Mouse (Mus musculus) v-Abl transformed pro-B cells (cell line): ENCODE results near the gene Stk11ip.

Experiments
- in situ Hi-C, 2 experiments: fragments of 400-800 bp; cut with MboI; formaldehyde crosslinking; loops; one replicate each; pipeline ENCODE4 v1.15.1; 2025; ENCODE audit not compliant: unreplicated experiment in 2 of 2

The Stk11ip gene

DNA sequence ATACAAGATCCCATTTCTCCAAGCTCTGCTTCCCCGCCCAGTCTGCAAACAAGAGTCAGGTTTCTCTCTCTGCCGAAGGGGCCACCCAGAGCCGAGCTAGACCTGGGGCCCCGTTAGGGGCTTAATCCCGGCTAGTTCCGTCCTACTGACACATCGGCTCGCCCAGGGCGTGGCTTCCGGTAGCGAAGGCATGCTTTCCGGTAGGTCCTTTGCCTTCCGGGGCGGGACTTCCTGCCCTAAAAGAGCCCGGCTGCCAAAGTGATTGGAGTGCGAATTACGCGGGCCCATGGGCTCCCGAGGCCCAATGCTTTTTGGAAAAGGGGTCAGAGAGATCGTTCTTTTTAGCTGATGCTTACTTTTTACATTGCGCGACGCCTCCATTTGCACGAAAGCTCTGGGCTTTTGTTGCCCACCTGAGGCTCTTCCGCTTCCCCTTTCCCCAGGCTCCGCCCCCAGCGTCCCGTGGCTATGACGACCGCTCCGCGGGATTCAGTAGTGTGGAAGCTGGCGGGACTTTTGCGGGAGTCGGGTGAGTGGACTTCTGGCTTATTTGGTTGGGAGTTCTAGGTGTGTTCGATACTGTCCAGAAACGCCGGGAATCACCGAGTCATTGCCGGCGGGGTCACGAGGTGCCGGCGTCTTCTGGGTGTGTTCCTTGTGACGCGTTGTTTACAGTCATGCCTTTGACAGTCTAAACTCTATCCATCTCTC, at the start of gene Stk11ip:
TSS of gene Stk11ip (plus strand) at position 209 of the 711 bp plus-strand sequence.
- in situ Hi-C loops = loop anchor here (5.0 to 10.0 kb wide), 3 partner anchors 41 to 927 kb away; partner anchors contain the start of genes Chpf (in 1 of the 2) and Tmem198 (in 1 of the 2)

GRCm38 (mm10) chr1:75476441-75476840, 44.9 kb upstream of the Stk11ip start:
- in situ Hi-C loops = loop anchor here (5.0 kb wide), 4 partner anchors 46 to 121 kb away; partner anchors contain the start of gene Stk11ip (in 1 of the 2)

GRCm38 (mm10) chr1:75477264-75477965, 43.9 kb upstream of the Stk11ip start:
- in situ Hi-C loops = loop anchor here (5.0 kb wide), 4 partner anchors 45 to 120 kb away; partner anchors contain the start of gene Stk11ip (in 1 of the 2)

DNA sequence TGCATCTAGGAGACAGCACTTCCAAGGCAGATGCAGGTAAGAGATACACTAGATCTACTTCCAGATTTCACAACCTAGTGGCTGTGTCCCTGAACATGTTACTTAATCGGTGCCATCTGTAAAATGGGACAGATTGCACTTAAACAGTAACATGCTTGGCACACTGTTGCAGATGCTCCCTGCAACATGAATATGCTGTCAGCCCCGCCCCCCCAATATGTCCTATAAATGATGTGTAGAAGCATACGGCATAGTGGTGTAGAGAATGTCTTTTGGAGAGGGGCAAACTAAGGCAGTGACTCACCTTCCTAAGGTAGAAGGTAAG, 43.4 kb upstream of the Stk11ip start:
- in situ Hi-C loops = loop anchor here (5.0 kb wide), 4 partner anchors 44 to 119 kb away; partner anchors contain the start of gene Stk11ip (in 1 of the 2)

GRCm38 (mm10) chr1:75478497-75478896, 42.8 kb upstream of the Stk11ip start:
- in situ Hi-C loops = loop anchor here (5.0 kb wide), 4 partner anchors 44 to 119 kb away; partner anchors contain the start of gene Stk11ip (in 1 of the 2)

GRCm38 (mm10) chr1:75478916-75479634, 42.3 kb upstream of the Stk11ip start, which contains the start of the genes Chpf and Tmem198:
Gene Chpf (minus strand): TSS chr1:75479307.
Gene Tmem198 (plus strand): TSS chr1:75479532.
- in situ Hi-C loops = loop anchor here (5.0 kb wide), 4 partner anchors 43 to 118 kb away; partner anchors contain the start of gene Stk11ip (in 1 of the 2)

DNA sequence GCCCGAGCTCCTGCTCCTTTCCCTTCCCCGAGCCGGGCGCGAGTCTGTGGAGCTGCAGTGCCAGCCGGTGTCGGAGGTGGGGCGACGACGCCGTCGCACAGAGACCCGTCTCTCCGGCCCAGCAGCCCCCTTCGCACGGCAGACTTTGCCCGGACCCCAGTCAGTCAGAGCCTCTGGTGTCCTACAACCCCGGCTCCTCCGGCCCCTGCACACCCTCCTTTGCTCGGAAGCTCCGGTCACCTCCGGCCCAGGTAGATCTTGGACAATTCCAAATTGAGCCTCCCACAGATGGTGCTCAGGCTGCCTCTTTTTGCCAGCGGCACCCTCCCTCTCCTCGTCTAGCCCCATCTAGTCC, 41.7 kb upstream of the Stk11ip start:
- in situ Hi-C loops = loop anchor here (5.0 kb wide), 4 partner anchors 43 to 118 kb away; partner anchors contain the start of gene Stk11ip (in 1 of the 2)

DNA sequence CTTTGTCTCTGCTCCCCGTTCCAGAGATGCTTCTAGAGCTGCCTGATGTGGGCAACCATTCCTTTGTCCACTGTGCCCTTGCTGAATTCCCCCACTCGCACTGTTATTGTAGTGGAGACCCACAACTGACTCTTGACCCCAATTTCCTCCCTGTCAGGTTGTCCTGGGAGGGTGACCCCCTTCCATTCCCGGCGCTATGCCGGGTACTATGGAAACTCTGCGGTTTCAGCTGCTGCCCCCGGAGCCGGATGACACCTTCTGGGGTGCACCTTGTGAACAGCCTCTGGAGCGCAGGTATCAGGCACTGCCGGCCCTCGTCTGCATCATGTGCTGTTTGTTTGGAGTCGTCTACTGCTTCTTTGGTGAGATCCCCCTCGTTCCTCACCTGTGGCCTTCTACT, 41.3 kb upstream of the Stk11ip start:
- in situ Hi-C loops = loop anchor here in 1 of 2 experiments (5.0 kb wide), 1 partner anchor 37 kb away; no protein-coding TSS in a partner anchor

DNA sequence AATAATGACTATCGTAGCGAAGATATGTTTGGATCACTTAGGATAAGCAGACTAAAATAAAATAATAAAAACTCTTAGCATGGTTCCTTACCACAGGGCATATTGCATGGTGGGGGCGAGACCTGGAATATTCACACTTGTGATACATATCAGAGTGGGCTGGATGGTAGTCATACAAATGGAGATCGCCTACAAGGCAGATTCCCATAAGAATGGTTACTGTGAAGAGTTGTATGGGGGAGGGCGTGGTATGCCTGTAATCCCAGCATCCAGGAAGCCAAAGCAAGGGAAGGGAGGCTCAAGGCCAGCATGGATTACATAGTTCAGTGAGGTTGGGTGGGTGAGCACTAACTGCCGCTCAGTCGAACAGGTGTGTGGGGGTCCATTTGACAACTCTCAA, 40.6 kb upstream of the Stk11ip start:
- in situ Hi-C loops = loop anchor here in 1 of 2 experiments (5.0 kb wide), 1 partner anchor 37 kb away; no protein-coding TSS in a partner anchor

GRCm38 (mm10) chr1:75486561-75486960, 34.8 kb upstream of the Stk11ip start:
- in situ Hi-C loops = no loop called here

GRCm38 (mm10) chr1:75487040-75487404, 34.3 kb upstream of the Stk11ip start:
- in situ Hi-C loops = no loop called here

GRCm38 (mm10) chr1:75487405-75488161, 33.7 kb upstream of the Stk11ip start:
- in situ Hi-C loops = no loop called here

GRCm38 (mm10) chr1:75490785-75491551, 30.4 kb upstream of the Stk11ip start:
- in situ Hi-C loops = no loop called here

DNA sequence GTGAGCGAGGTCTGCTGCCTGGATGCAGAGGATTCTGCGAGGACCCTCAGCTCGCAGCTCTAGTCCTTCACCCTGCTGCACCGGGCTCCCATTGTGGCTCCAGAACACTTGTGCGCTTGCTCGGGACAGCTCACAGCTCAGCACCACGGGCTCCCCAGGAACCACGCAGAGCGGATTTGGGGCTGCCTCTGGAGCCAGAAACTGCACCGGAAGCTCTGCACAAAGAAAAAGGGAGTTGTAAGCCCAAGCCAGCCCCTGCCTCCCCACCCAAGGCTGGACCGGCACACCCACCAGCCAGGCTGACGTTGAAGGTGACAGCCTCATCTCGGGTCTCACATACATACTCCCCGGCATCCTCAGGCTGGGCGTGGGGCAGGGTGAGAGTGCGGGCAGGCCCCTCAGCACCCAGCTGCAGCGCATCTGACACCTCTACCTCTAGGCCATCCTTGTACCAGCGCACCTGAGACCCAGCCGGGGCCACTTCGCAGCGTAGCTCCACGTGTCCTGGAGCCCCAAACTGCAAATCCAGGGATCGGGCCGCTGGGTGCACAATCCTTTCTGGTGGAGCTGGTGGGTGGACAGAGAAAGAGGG, 28.7 kb upstream of the Stk11ip start:
- in situ Hi-C loops = no loop called here

GRCm38 (mm10) chr1:75494878-75495548, 26.3 kb upstream of the Stk11ip start:
- in situ Hi-C loops = no loop called here

DNA sequence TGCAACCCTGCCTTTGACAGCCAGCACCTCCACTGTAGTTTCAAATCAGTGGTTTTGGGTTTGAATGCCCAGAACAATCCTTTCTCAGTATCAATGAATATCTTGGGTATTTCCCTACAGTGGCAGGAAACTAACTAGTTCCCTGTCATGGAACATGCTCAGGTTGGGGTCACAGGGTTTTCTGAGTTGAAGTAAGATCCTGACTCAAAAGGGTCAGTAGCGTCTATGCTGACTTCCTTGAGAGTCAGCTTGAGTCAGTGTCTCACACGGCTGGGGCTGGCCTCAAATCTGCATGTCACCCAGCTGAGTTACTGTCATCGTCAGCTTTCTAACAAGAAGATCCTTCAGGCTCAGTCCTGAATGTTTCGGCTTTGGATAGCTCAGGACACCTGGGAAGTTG, 22.4 kb upstream of the Stk11ip start:
- in situ Hi-C loops = no loop called here

DNA sequence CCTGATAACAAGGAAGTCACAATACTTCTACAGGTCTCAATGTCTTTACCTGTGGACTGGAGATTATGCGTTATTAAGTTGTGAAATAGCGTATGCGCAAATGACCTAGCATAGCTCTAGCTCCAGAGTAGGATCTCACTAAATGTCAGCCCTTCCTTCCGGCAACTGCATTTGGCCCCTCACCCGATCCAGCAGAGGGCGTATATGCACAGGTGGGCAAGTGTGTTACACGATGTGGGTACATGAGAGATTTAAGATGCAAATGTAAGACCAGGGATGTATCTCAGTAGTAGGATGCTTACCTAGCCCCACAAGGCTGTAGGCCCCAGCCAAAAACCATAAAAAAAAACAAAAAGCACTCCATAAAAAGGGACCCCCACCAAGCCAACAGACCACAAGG, 21.9 kb upstream of the Stk11ip start:
- in situ Hi-C loops = no loop called here

DNA sequence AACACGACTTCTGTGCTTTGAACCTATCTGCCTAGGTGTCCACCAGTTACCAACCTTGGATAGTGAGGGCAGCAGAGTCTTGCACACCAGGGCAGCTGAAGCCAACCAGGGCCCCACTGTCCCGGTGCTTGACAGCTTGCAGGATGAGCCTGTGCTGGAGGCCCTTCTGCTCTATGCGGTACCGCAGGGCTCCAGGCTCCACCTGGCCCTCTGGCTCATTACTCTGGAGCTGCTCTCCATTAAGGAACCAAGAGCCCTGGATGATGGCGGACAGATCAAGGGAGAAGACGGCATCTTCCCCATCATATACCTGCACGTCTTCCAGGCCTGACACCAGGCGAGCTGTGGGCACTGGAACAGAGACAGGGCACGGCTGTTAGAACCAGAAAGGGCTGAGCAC, 19.4 kb upstream of the Stk11ip start:
- in situ Hi-C loops = no loop called here
